Mouse (Mus musculus) layer of hippocampus, adult 8-10 months (tissue): ENCODE data around the gene Dnase1l1. TPM values are rescaled to one million over a fixed set of nuclear protein-coding genes. Genes with fewer than 3 reads are reported as not detected.

ENCODE experiments used
- microRNA-seq, 2 experiments: library from miRNA; unstranded; fragments of <30 nt; microRNA quantifications; one replicate each; pipeline ENCODE4 v1.2.0; 2022
- total RNA-seq, 4 experiments: library from RNA; stranded (reverse); gene quantifications; 2 replicates each; pipeline ENCODE4 v1.2.4; 2022

Dnase1l1 gene
- total RNA-seq, 4 experiments from 2014 or later: 2.9 to 7.3 (median 5.2) TPM

Small RNAs within 50 kb of the gene (microRNA-seq; reads per million reads assigned to microRNA genes)
- 0 reads per million in 2 experiments for gene Mir7091
- gene Mir7092: 0 reads per million in 2 experiments

Other genes starting within 250 kb of the Dnase1l1 start
- gene Opn1mw, start 154.9 kb downstream of the Dnase1l1 start, total RNA-seq: under 1 TPM in 2 of 4 experiments, not detected in 2; 0.45 to 0.83 TPM
- 10 to 100 TPM; 85.8 to 96.1 (median 91.7) TPM for gene Mecp2, start 147.0 kb downstream of the Dnase1l1 start, total RNA-seq
- not detected for gene Tex28, start 114.5 kb downstream of the Dnase1l1 start, total RNA-seq
- gene Tktl1, start 105.1 kb downstream of the Dnase1l1 start, total RNA-seq: under 1 TPM in 2 of 4 experiments, not detected in 2; 0.20 to 0.24 TPM
- 100 to 1,000 TPM in 1 of 4 experiments, 10 to 100 TPM in 3; 70.1 to 101 (median 86.8) TPM for gene Flna, start 32.5 kb downstream of the Dnase1l1 start, total RNA-seq
- gene Emd, start 27.6 kb downstream of the Dnase1l1 start, total RNA-seq: 10 to 100 TPM; 33.0 to 42.3 (median 35.6) TPM
- gene Rpl10, start 11.5 kb downstream of the Dnase1l1 start, total RNA-seq: 100 to 1,000 TPM; 106 to 243 (median 166) TPM
- gene Taz, start 425 bp downstream of the Dnase1l1 start, total RNA-seq: 10 to 100 TPM; 64.2 to 86.3 (median 75.9) TPM
- 100 to 1,000 TPM; 325 to 354 (median 338) TPM for gene Atp6ap1, start 14.8 kb upstream of the Dnase1l1 start, total RNA-seq
- gene Gdi1, start 22.7 kb upstream of the Dnase1l1 start, total RNA-seq: 100 to 1,000 TPM; 637 to 728 (median 671) TPM
- gene Fam50a, start 30.7 kb upstream of the Dnase1l1 start, total RNA-seq: 10 to 100 TPM; 28.7 to 39.4 (median 30.9) TPM
- 10 to 100 TPM; 30.0 to 38.9 (median 33.1) TPM for gene Plxna3, start 46.7 kb upstream of the Dnase1l1 start, total RNA-seq
- 10 to 100 TPM; 23.8 to 28.8 (median 26.8) TPM for gene Lage3, start 71.3 kb upstream of the Dnase1l1 start, total RNA-seq
- 10 to 100 TPM; 53.8 to 75.5 (median 62.2) TPM for gene Ubl4a, start 90.9 kb upstream of the Dnase1l1 start, total RNA-seq
- gene Slc10a3, start 91.0 kb upstream of the Dnase1l1 start, total RNA-seq: 1 to 10 TPM; 2.6 to 3.4 (median 2.9) TPM
- gene Fam3a, start 110.9 kb upstream of the Dnase1l1 start, total RNA-seq: 10 to 100 TPM; 18.1 to 27.3 (median 21.7) TPM
- 10 to 100 TPM; 46.2 to 56.7 (median 50.2) TPM for gene Ikbkg, start 111.0 kb upstream of the Dnase1l1 start, total RNA-seq
- gene G6pdx, start 146.9 kb upstream of the Dnase1l1 start, total RNA-seq: 10 to 100 TPM; 28.2 to 36.7 (median 30.9) TPM
- gene Gm6880, start 199.1 kb upstream of the Dnase1l1 start, total RNA-seq: not detected